Mouse (Mus musculus): ENCODE measurements at regions not wholly inside any gene's neighbourhood (a gene's known extent, or its start where the extent isn't known, plus 50 kb on each side); places are given as distances from the start of the nearest gene placed in this dataset.

- TF ChIP-seq CTCF (IDR thresholded peaks at IDR 0.05; ENCODE audit: borderline replicate concordance, insufficient read depth, low read depth, low read length) = no peak
- TF ChIP-seq POLR2A (IDR thresholded peaks at IDR 0.05; ENCODE audit: borderline replicate concordance, insufficient read depth, low read length) = no peak
- no peaks in the 10 kb centered on the region for H3K4me1 ChIP-seq (ENCODE audit: control insufficient read depth, insufficient read depth, low read length)
- no peak for DNase-seq
- no peaks in the 10 kb centered on the region for H3K27me3 ChIP-seq (ENCODE audit: control insufficient read depth, insufficient read depth, low read length)
- no peak overlapping the region for H3K27ac ChIP-seq (ENCODE audit: insufficient read depth, low read length)
- WGBS = 49% methylated on average over 1 of the region's 1 CpGs
- H3K4me3 ChIP-seq (replicated peaks; ENCODE audit: insufficient read depth, low read depth, low read length) = no peak overlapping the region
Measured at GRCm38 (mm10) chr16:51457166-51457565, 573.9 kb upstream of the Cblb start.

GRCm38 (mm10) chr16:51475690-51476089 is 555.3 kb upstream of the Cblb start:
- H3K4me1 ChIP-seq (ENCODE audit: control insufficient read depth, insufficient read depth, low read length) = no peaks in the 10 kb centered on the region
- DNase-seq = peak; percentile 15 to 68
- 11% methylated on average over 3 of the region's 3 CpGs for WGBS
- no peak overlapping the region for H3K27ac ChIP-seq (ENCODE audit: insufficient read depth, low read length)
- TF ChIP-seq POLR2A (IDR thresholded peaks at IDR 0.05; ENCODE audit: borderline replicate concordance, insufficient read depth, low read length) = no peak
- no peak for TF ChIP-seq CTCF (IDR thresholded peaks at IDR 0.05; ENCODE audit: borderline replicate concordance, insufficient read depth, low read depth, low read length)
- H3K27me3 ChIP-seq (ENCODE audit: control insufficient read depth, insufficient read depth, low read length) = no peaks in the 10 kb centered on the region
- H3K4me3 ChIP-seq (replicated peaks; ENCODE audit: insufficient read depth, low read depth, low read length) = no peak overlapping the region

GRCm38 (mm10) chr16:51496096-51496495 is 534.9 kb upstream of the Cblb start:
- DNase-seq = no peak
- H3K27me3 ChIP-seq (ENCODE audit: control insufficient read depth, insufficient read depth, low read length) = no peaks in the 10 kb centered on the region
- 89% methylated on average over 2 of the region's 2 CpGs for WGBS
- H3K4me3 ChIP-seq (replicated peaks; ENCODE audit: insufficient read depth, low read depth, low read length) = no peak overlapping the region
- no peaks in the 10 kb centered on the region for H3K4me1 ChIP-seq (ENCODE audit: control insufficient read depth, insufficient read depth, low read length)
- no peak overlapping the region for H3K27ac ChIP-seq (ENCODE audit: insufficient read depth, low read length)
- TF ChIP-seq CTCF (IDR thresholded peaks at IDR 0.05; ENCODE audit: borderline replicate concordance, insufficient read depth, low read depth, low read length) (no peak), POLR2A (IDR thresholded peaks at IDR 0.05; ENCODE audit: borderline replicate concordance, insufficient read depth, low read length) (no peak)

GRCm38 (mm10) chr16:51497777-51498176 is 533.2 kb upstream of the Cblb start:
- H3K27ac ChIP-seq (ENCODE audit: insufficient read depth, low read length) = no peak overlapping the region
- no peaks in the 10 kb centered on the region for H3K4me1 ChIP-seq (ENCODE audit: control insufficient read depth, insufficient read depth, low read length)
- WGBS = 93% methylated on average over 7 of the region's 7 CpGs
- no peak overlapping the region for H3K4me3 ChIP-seq (replicated peaks; ENCODE audit: insufficient read depth, low read depth, low read length)
- no peak for TF ChIP-seq CTCF (IDR thresholded peaks at IDR 0.05; ENCODE audit: borderline replicate concordance, insufficient read depth, low read depth, low read length)
- TF ChIP-seq POLR2A (IDR thresholded peaks at IDR 0.05; ENCODE audit: borderline replicate concordance, insufficient read depth, low read length) = no peak
- no peaks in the 10 kb centered on the region for H3K27me3 ChIP-seq (ENCODE audit: control insufficient read depth, insufficient read depth, low read length)
- no peak for DNase-seq

GRCm38 (mm10) chr16:51517079-51517478 is 513.9 kb upstream of the Cblb start:
- TF ChIP-seq POLR2A (IDR thresholded peaks at IDR 0.05; ENCODE audit: borderline replicate concordance, insufficient read depth, low read length) (no peak), CTCF (IDR thresholded peaks at IDR 0.05; ENCODE audit: borderline replicate concordance, insufficient read depth, low read depth, low read length) (no peak)

GRCm38 (mm10) chr16:51520762-51521161 is 510.3 kb upstream of the Cblb start:
- no peaks in the 10 kb centered on the region; the same call in 1 of the 2 replicates for H3K4me1 ChIP-seq (ENCODE audit: control insufficient read depth, insufficient read depth, low read length)
- WGBS = 92% methylated on average over 4 of the region's 4 CpGs
- H3K4me3 ChIP-seq (replicated peaks; ENCODE audit: insufficient read depth, low read depth, low read length) = no peak overlapping the region
- DNase-seq = no peak
- H3K27me3 ChIP-seq (ENCODE audit: control insufficient read depth, insufficient read depth, low read length) = no peaks in the 10 kb centered on the region
- H3K27ac ChIP-seq (ENCODE audit: insufficient read depth, low read length) = no peak overlapping the region
- TF ChIP-seq POLR2A (IDR thresholded peaks at IDR 0.05; ENCODE audit: borderline replicate concordance, insufficient read depth, low read length) (no peak), CTCF (IDR thresholded peaks at IDR 0.05; ENCODE audit: borderline replicate concordance, insufficient read depth, low read depth, low read length) (no peak)

More at GRCm38 (mm10) chr16:51517079-51517478, 513.9 kb upstream of the Cblb start:
- no peak overlapping the region for H3K27ac ChIP-seq (ENCODE audit: insufficient read depth, low read length)
- 14% methylated on average over 3 of the region's 3 CpGs for WGBS
- DNase-seq = peak; percentile 66 to 84
- H3K4me1 ChIP-seq (ENCODE audit: control insufficient read depth, insufficient read depth, low read length) = no peaks in the 10 kb centered on the region; the same call in 1 of the 2 replicates
- no peak overlapping the region for H3K4me3 ChIP-seq (replicated peaks; ENCODE audit: insufficient read depth, low read depth, low read length)
- no peaks in the 10 kb centered on the region for H3K27me3 ChIP-seq (ENCODE audit: control insufficient read depth, insufficient read depth, low read length)

- Histone ChIP-seq H3K27me3 (ENCODE audit: control insufficient read depth, insufficient read depth, low read length) (no peaks in the 10 kb centered on the region), H3K4me1 (ENCODE audit: control insufficient read depth, insufficient read depth, low read length) (no peaks in the 10 kb centered on the region; the same call in 1 of the 2 replicates), H3K4me3 (replicated peaks; ENCODE audit: insufficient read depth, low read depth, low read length) (no peak overlapping the region), H3K27ac (ENCODE audit: insufficient read depth, low read length) (no peak overlapping the region)
- DNase-seq = no peak
- WGBS = 93% methylated on average over 13 of the region's 13 CpGs
- TF ChIP-seq POLR2A (IDR thresholded peaks at IDR 0.05; ENCODE audit: borderline replicate concordance, insufficient read depth, low read length) (no peak), CTCF (IDR thresholded peaks at IDR 0.05; ENCODE audit: borderline replicate concordance, insufficient read depth, low read depth, low read length) (no peak)
Measured at GRCm38 (mm10) chr16:51521317-51522092, 509.5 kb upstream of the Cblb start.

- Histone ChIP-seq H3K27me3 (ENCODE audit: control insufficient read depth, insufficient read depth, low read length) (no peaks in the 10 kb centered on the region), H3K27ac (ENCODE audit: insufficient read depth, low read length) (no peak overlapping the region), H3K4me1 (ENCODE audit: control insufficient read depth, insufficient read depth, low read length) (no peaks in the 10 kb centered on the region), H3K4me3 (replicated peaks; ENCODE audit: insufficient read depth, low read depth, low read length) (no peak overlapping the region)
- DNase-seq = no peak
- TF ChIP-seq POLR2A (IDR thresholded peaks at IDR 0.05; ENCODE audit: borderline replicate concordance, insufficient read depth, low read length) = no peak
- no peak for TF ChIP-seq CTCF (IDR thresholded peaks at IDR 0.05; ENCODE audit: borderline replicate concordance, insufficient read depth, low read depth, low read length)
- WGBS = 86% methylated on average over 1 of the region's 1 CpGs
Measured at GRCm38 (mm10) chr16:51524023-51524422, 507.0 kb upstream of the Cblb start.

Measured in cerebellum, adult 2 months (tissue).